Mouse (Mus musculus) G1E (cell line): ENCODE measurements at regions not wholly inside any gene's neighbourhood (a gene's known extent, or its start where the extent isn't known, plus 50 kb on each side); places are given as distances from the start of the nearest gene placed in this dataset.

Source experiments
- CTCF ChIP-seq: IDR thresholded peaks from 2 replicates; pipeline ENCODE4 v1.5.1; 2012; ENCODE audit warnings: low read depth, low read length, inconsistent platforms, mixed read lengths
- POLR2AphosphoS5 ChIP-seq: IDR thresholded peaks from 2 replicates; pipeline ENCODE4 v1.6.1; 2012; ENCODE audit warnings: low read depth, low read length, inconsistent platforms; ENCODE audit not compliant: insufficient replicate concordance
- TAL1 ChIP-seq: conservative IDR thresholded peaks from 2 replicates; pipeline ENCODE4 v1.6.1; 2012; ENCODE audit warnings: low read depth, low read length, inconsistent platforms, mixed read lengths

GRCm38 (mm10) chr5:46756094-46756493 is 898.7 kb upstream of the Lcorl start:
- no peak for TF ChIP-seq CTCF
- TF ChIP-seq POLR2AphosphoS5 = no peak
- no peak for TF ChIP-seq TAL1
